ENCODE assay signal across 9 mouse cellular contexts in genomic region chr4:24249243-24249970, GRCm38 (mm10).
A peak's percentile ranks its signal among the peaks of the same experiment; 100 is the strongest.
DNase-seq lines count a peak whose midpoint lies in the region; ATAC-seq and TF ChIP-seq lines count a peak whose summit lies in the region.
"Had no signal": no experiment of that assay in that cellular context is flagged by ENCODE, and none has a peak within 500 bp of the region (broad histone marks: within the 10 kb centered on the region; RNA-seq: fewer than 3 reads in every experiment).

No protein-coding gene starts in this region.

- no peak overlapping the region for H3K9ac ChIP-seq in liver, postnatal 0 days (replicated peaks)
- H3K9ac ChIP-seq: hindbrain, embryonic 15.5 days had no signal

- TF ChIP-seq EP300 in liver, postnatal 0 days (IDR thresholded peaks at IDR 0.05; ENCODE audit: low read depth), result no peak

- WGBS in liver, postnatal 0 days (ENCODE audit: insufficient replicate concordance), result 32% methylated on average over 6 of the region's 6 CpGs

- H3K27me3 ChIP-seq in liver, postnatal 0 days (ENCODE audit: insufficient read depth, low read length), result no peaks in the 10 kb centered on the region
- H3K27me3 ChIP-seq: hindbrain, embryonic 15.5 days had no signal

- no peak overlapping the region for H3K4me3 ChIP-seq in liver, postnatal 0 days (ENCODE audit: low read depth, low read length)
- H3K4me3 ChIP-seq: hindbrain, embryonic 15.5 days had no signal

- intact Hi-C loops in left cerebral cortex, postnatal 4 days (cut with DNase I), result loop anchor here (10.0 kb wide), 2 partner anchors 325 to 1755 kb away; no protein-coding TSS in a partner anchor

- no peaks in the 10 kb centered on the region for H3K4me1 ChIP-seq in liver, postnatal 0 days (ENCODE audit: insufficient read depth)
- H3K4me1 ChIP-seq: hindbrain, embryonic 15.5 days had no signal

- no peaks in the 10 kb centered on the region for H3K36me3 ChIP-seq in liver, postnatal 0 days (replicated peaks; ENCODE audit: insufficient read depth, low read length)
- H3K36me3 ChIP-seq: hindbrain, embryonic 15.5 days had no signal

- no peak overlapping the region for H3K27ac ChIP-seq in liver, postnatal 0 days (ENCODE audit: low read depth)
- H3K27ac ChIP-seq: hindbrain, embryonic 15.5 days had no signal

- peak; percentile 49 for TF ChIP-seq CTCF in liver, postnatal 0 days (IDR thresholded peaks at IDR 0.05; ENCODE audit: low read depth)

- DNase-seq in cerebellum, adult 9-10 months, result peak; percentile 4
- DNase-seq in cerebellum, adult 11-12 months, result no peak
- DNase-seq in liver, postnatal 0 days, result no peak
- no peak for DNase-seq in liver
- DNase-seq in c-Kit-positive CD71-positive TER-119-positive erythroid progenitor cells, embryonic 14.5 days (ENCODE audit: low spot score), result peak; percentile 1
- peak; percentile 15 for DNase-seq in left cerebral cortex, postnatal 4 days
- DNase-seq in T-cell, adult 2 months (ENCODE audit: low spot score), result no peak

- no peak for ATAC-seq in liver, postnatal 0 days
- no peak for ATAC-seq in erythroid progenitor cell, adult 5-6 weeks (replicated peaks; ENCODE audit: low FRiP score, poor library complexity, severe bottlenecking)

- H3K4me2 ChIP-seq in liver, postnatal 0 days (ENCODE audit: low read depth, low read length), result no peak overlapping the region
- H3K4me2 ChIP-seq: hindbrain, embryonic 15.5 days had no signal

- no peaks in the 10 kb centered on the region for H3K9me3 ChIP-seq in liver, postnatal 0 days (ENCODE audit: low read length)
- H3K9me3 ChIP-seq: hindbrain, embryonic 15.5 days had no signal

Comparison
In these comparisons a context has a peak if more than half of its experiments do, and no peak if none do; other contexts are left out.
1. DNase-seq: peak in cerebellum, adult 9-10 months (single experiment), c-Kit-positive CD71-positive TER-119-positive erythroid progenitor cells, embryonic 14.5 days (single experiment) and left cerebral cortex, postnatal 4 days (single experiment); none in cerebellum, adult 11-12 months (single experiment), liver, postnatal 0 days (single experiment), liver (single experiment) and T-cell, adult 2 months (single experiment).